Mouse (Mus musculus) stomach, postnatal 0 days (tissue): ENCODE results near the gene Polr3h. TPM values are rescaled to one million over a fixed set of nuclear protein-coding genes. Genes with fewer than 3 reads are reported as not detected.

Experiments used
- ATAC-seq: fragments of 200-750 bp; cut with Nextera tagmentation; 2 replicates; pipeline ENCODE4 v1.8.0; 2017; ENCODE audit not compliant: low FRiP score, low TSS enrichment
- DNase-seq: peaks from one replicate; pipeline ENCODE4 v3.0.0-alpha.2; 2016; ENCODE audit warnings: low spot score
- H3K27ac ChIP-seq: fragments of 300-500 bp; sonication (generic); replicated peaks from 2 replicates; pipeline ENCODE4 v1.5.1; 2014; ENCODE audit warnings: mild to moderate bottlenecking, control low read depth
- H3K27me3 ChIP-seq: fragments of 300-500 bp; sonication (generic); 2 replicates; pipeline ENCODE4 v1.6.1; 2014; ENCODE audit warnings: low read length; ENCODE audit not compliant: control insufficient read depth, insufficient read depth
- H3K36me3 ChIP-seq: fragments of 300-500 bp; sonication (generic); 2 replicates; pipeline ENCODE4 v1.6.1; 2014; ENCODE audit warnings: low read length, mixed read lengths; ENCODE audit not compliant: control insufficient read depth, insufficient read depth
- H3K4me1 ChIP-seq: fragments of 300-500 bp; sonication (generic); replicated peaks from 2 replicates; pipeline ENCODE4 v1.6.1; 2014; ENCODE audit warnings: antibody characterized with exemption; ENCODE audit not compliant: control insufficient read depth, insufficient read depth
- H3K4me2 ChIP-seq: fragments of 300-500 bp; sonication (generic); replicated peaks from 2 replicates; pipeline ENCODE4 v1.6.1; 2014; ENCODE audit warnings: low read depth, mild to moderate bottlenecking, control low read depth, moderate library complexity
- H3K4me3 ChIP-seq: fragments of 300-500 bp; sonication (generic); 2 replicates; pipeline ENCODE4 v1.5.1; 2014; ENCODE audit warnings: low read depth, low read length, control low read depth
- H3K9ac ChIP-seq: fragments of 300-500 bp; sonication (generic); 2 replicates; pipeline ENCODE4 v1.6.1; 2014; ENCODE audit warnings: mild to moderate bottlenecking, low read length, control low read depth, mixed read lengths
- H3K9me3 ChIP-seq: fragments of 300-500 bp; sonication (generic); 2 replicates; pipeline ENCODE4 v1.6.1; 2016; ENCODE audit warnings: low read length; ENCODE audit not compliant: control insufficient read depth
- CTCF ChIP-seq: IDR thresholded peaks from 2 replicates; pipeline ENCODE4 v1.5.1; 2016; ENCODE audit warnings: antibody characterized with exemption, low read depth, mild to moderate bottlenecking, moderate library complexity
- EP300 ChIP-seq: optimal IDR thresholded peaks from 2 replicates; pipeline ENCODE3; 2016; ENCODE audit warnings: antibody characterized with exemption
- WGBS: fragments of 180-500 bp; shearing (Covaris S2); extraction: QIAGEN DNeasy Blood & Tissue Kit; methylation state at CpG from one replicate; pipeline ENCODE4 v1.1.7; 2014; 5-methylcytosine and 5-hydroxymethylcytosine counted together
- polyA plus RNA-seq: library from polyadenylated mRNA; unstranded; fragments of >200 nt; fragmentation: Nextera tagmentation; extraction: Ambion mirVana; gene quantifications from 2 replicates; pipeline ENCODE4 v1.2.1, GENCODE M21; 2015

Polr3h gene
- polyA plus RNA-seq, 1 experiment from 2014 or later = 65.6 TPM

DNA sequence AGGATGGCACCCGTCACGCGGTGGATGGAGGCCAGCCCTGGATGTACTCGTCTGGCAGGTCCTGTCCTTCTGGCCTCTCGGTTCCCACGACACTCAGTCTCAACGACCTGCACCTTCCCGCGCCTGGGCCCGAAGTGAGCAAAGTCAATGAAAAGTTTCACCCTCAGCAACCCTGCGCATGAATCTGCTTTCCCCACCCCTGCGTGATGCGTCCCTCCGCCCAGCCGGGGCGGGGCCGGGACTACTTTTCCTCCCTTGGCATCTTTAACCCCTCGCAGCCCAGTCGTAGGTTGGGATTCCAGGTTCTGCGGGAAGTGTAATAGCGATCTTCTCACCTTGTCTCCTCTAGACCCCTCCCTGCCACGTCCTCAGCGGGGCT lies 67.9 kb downstream of the Polr3h start:
- no peaks in the 10 kb centered on the region for H3K36me3 ChIP-seq
- H3K27ac ChIP-seq = peak overlapping the region; percentile 98
- H3K9ac ChIP-seq = peak overlapping the region; percentile 94
- H3K27me3 ChIP-seq = no peaks in the 10 kb centered on the region
- H3K9me3 ChIP-seq = no peaks in the 10 kb centered on the region
- TF ChIP-seq CTCF (no peak), EP300 (peak; percentile 91)
- H3K4me1 ChIP-seq = no peaks in the 10 kb centered on the region; the same call in 1 of the 2 replicates
- DNase-seq = peak; percentile 93
- H3K4me3 ChIP-seq = peak overlapping the region; percentile 84
- peak; percentile 19 for ATAC-seq
- under 1% methylated on average over 23 of the region's 23 CpGs for WGBS
- peak overlapping the region; percentile 60 for H3K4me2 ChIP-seq

- Histone ChIP-seq H3K9me3 (no peaks in the 10 kb centered on the region), H3K27me3 (no peaks in the 10 kb centered on the region), H3K4me2 (peak overlapping the region; percentile 60), H3K9ac (peak overlapping the region; percentile 94), H3K36me3 (no peaks in the 10 kb centered on the region), H3K4me3 (peak overlapping the region; percentile 84), H3K27ac (peak overlapping the region; percentile 98), H3K4me1 (no peaks in the 10 kb centered on the region; the same call in 1 of the 2 replicates)
- no peak for TF ChIP-seq EP300
- no peak for TF ChIP-seq CTCF
- DNase-seq = no peak
- WGBS = under 1% methylated on average over 33 of the region's 33 CpGs
- ATAC-seq = peak; percentile 5; the same call in 1 of the 2 replicates
Observed at GRCm38 (mm10) chr15:81857724-81858116, 68.3 kb downstream of the Polr3h start.

- Histone ChIP-seq H3K36me3 (no peaks in the 10 kb centered on the region), H3K4me2 (peak overlapping the region; percentile 60), H3K9ac (peak overlapping the region; percentile 94), H3K27ac (peak overlapping the region; percentile 98), H3K9me3 (no peaks in the 10 kb centered on the region), H3K4me1 (no peaks in the 10 kb centered on the region; the same call in 1 of the 2 replicates), H3K27me3 (no peaks in the 10 kb centered on the region), H3K4me3 (peak overlapping the region; percentile 84)
- no peak for TF ChIP-seq CTCF
- TF ChIP-seq EP300 = no peak
- no peak for DNase-seq
- ATAC-seq = no peak
- WGBS = 1% methylated on average over 14 of the region's 14 CpGs
Observed at GRCm38 (mm10) chr15:81856938-81857723, 68.9 kb downstream of the Polr3h start.

DNA sequence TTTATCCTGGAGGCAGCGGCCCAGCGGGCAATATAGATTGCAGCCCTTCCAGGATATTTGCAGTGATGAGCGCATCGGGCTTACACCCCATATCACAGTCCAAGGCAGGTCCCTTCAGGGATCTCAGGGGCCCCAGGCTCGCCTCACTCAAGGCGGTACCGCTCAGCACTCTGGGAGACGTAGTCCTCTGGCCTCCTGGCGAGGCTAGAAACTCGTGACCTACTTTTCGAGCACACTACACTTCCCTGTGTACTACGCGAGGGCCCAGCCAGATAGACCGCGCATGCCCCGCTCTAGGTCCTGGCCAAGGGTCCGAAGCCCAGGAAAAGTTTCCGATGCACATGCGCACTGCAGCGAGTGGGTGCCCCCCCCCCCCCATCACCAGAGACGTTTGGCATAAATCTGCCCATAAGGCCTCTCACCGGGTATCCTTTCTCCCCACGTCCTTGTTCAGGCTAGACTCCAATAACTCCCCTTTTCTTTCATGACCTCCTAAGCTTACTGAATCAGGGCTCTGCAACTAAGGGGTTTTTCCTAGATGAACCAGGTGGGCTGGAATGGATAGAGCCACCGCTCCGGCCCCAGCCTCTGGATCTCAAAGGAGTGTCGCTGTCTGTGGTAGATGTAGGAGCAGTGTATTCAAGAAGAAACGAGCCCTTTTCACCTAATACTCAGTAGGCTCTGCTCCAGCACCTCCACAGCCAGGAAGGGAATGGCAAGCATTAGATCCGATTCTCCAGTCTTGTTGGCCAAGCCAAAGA lies 69.8 kb downstream of the Polr3h start:
- peak overlapping the region; percentile 98 for H3K27ac ChIP-seq
- no peaks in the 10 kb centered on the region; the same call in 1 of the 2 replicates for H3K4me1 ChIP-seq
- no peaks in the 10 kb centered on the region for H3K27me3 ChIP-seq
- H3K4me2 ChIP-seq = peak overlapping the region; percentile 60
- ATAC-seq (peak; percentile 89), DNase-seq (peak; percentile 88)
- no peak for TF ChIP-seq EP300
- no peak for TF ChIP-seq CTCF
- under 1% methylated on average over 28 of the region's 28 CpGs for WGBS
- peak overlapping the region; percentile 94 for H3K9ac ChIP-seq
- H3K9me3 ChIP-seq = no peaks in the 10 kb centered on the region
- peak overlapping the region; percentile 84 for H3K4me3 ChIP-seq
- H3K36me3 ChIP-seq = peaks cover 3% of the 10 kb centered on the region; the same call in 1 of the 2 replicates

GRCm38 (mm10) chr15:81853081-81853480 lies 73.0 kb downstream of the Polr3h start:
- Histone ChIP-seq H3K4me2 (no peak overlapping the region), H3K36me3 (peaks cover 25% of the 10 kb centered on the region), H3K9me3 (no peaks in the 10 kb centered on the region), H3K4me1 (no peaks in the 10 kb centered on the region; the same call in 1 of the 2 replicates), H3K27me3 (no peaks in the 10 kb centered on the region), H3K4me3 (no peak overlapping the region), H3K27ac (no peak overlapping the region), H3K9ac (no peak overlapping the region)
- no peak for DNase-seq
- no peak for ATAC-seq
- 82% methylated on average over 7 of the region's 7 CpGs for WGBS
- TF ChIP-seq CTCF (no peak), EP300 (no peak)
